Mouse (Mus musculus) brain, embryonic 14.5 days (tissue): ENCODE results near the gene Atf6.

ENCODE experiments used
- CTCF ChIP-seq: fragments of 200-500 bp; IDR thresholded peaks from 2 replicates; pipeline ENCODE4 v1.5.1; 2012; ENCODE audit warnings: inconsistent platforms, mild to moderate bottlenecking, moderate library complexity, borderline replicate concordance; ENCODE audit not compliant: insufficient read depth, insufficient read length; ENCODE audit errors: extremely low read depth
- POLR2A ChIP-seq: fragments of 200-500 bp; IDR thresholded peaks from 2 replicates; pipeline ENCODE4 v1.6.1; 2012; ENCODE audit warnings: mild to moderate bottlenecking, inconsistent platforms, borderline replicate concordance; ENCODE audit not compliant: poor library complexity, insufficient read depth, insufficient read length, severe bottlenecking; ENCODE audit errors: extremely low read depth

GRCm38 (mm10) chr1:170915657-170916056 is 48.1 kb upstream of the Atf6 start:
- TF ChIP-seq CTCF (no peak), POLR2A (no peak)
